Mouse (Mus musculus): ENCODE data around the gene Prrc2a. TPM values are rescaled to one million over a fixed set of nuclear protein-coding genes. Genes with fewer than 3 reads are reported as not detected.

Gene Prrc2a
- total and polyA plus RNA-seq, 2 experiments from 2014 or later = 99.2 to 223 TPM

- TF ChIP-seq CTCF (IDR thresholded peaks at IDR 0.05; ENCODE audit: low read depth) = no peak
- Histone ChIP-seq H3K27me3 (ENCODE audit: insufficient read depth, low read length) (no peaks in the 10 kb centered on the region), H3K4me2 (ENCODE audit: low read depth, low read length) (no peak overlapping the region), H3K4me1 (ENCODE audit: insufficient read depth, low read length) (no peaks in the 10 kb centered on the region), H3K4me3 (ENCODE audit: low read length) (no peak overlapping the region), H3K9ac (replicated peaks; ENCODE audit: low read length) (no peak overlapping the region), H3K9me3 (ENCODE audit: low read length) (no peaks in the 10 kb centered on the region), H3K36me3 (ENCODE audit: insufficient read depth, low read length) (no peaks in the 10 kb centered on the region), H3K27ac (no peak overlapping the region)
- 78% methylated on average over 4 of the region's 4 CpGs for WGBS
- no peak for ATAC-seq
- no peak for DNase-seq (ENCODE audit: low spot score)
Measured at GRCm38 (mm10) chr17:35190096-35190495, 25.4 kb upstream of the Prrc2a start.

GRCm38 (mm10) chr17:35189186-35189585, 24.5 kb upstream of the Prrc2a start:
- DNase-seq (ENCODE audit: low spot score) (no peak), ATAC-seq (no peak)
- Histone ChIP-seq H3K4me3 (ENCODE audit: low read length) (no peak overlapping the region), H3K36me3 (ENCODE audit: insufficient read depth, low read length) (no peaks in the 10 kb centered on the region), H3K4me1 (ENCODE audit: insufficient read depth, low read length) (no peaks in the 10 kb centered on the region), H3K4me2 (ENCODE audit: low read depth, low read length) (no peak overlapping the region), H3K9ac (replicated peaks; ENCODE audit: low read length) (no peak overlapping the region), H3K27ac (no peak overlapping the region), H3K9me3 (ENCODE audit: low read length) (no peaks in the 10 kb centered on the region), H3K27me3 (ENCODE audit: insufficient read depth, low read length) (no peaks in the 10 kb centered on the region)
- WGBS = 75% methylated on average over 1 of the region's 1 CpGs
- TF ChIP-seq CTCF (IDR thresholded peaks at IDR 0.05; ENCODE audit: low read depth) = no peak

GRCm38 (mm10) chr17:35187959-35188610, 23.4 kb upstream of the Prrc2a start, which contains the start of gene Lst1:
TSS of gene Lst1 (minus strand) at chr17:35188439.
- H3K4me3 ChIP-seq (ENCODE audit: low read length) = no peak within 1 kb of the TSS
- no peak for ATAC-seq
- no peak within 1 kb of the TSS for H3K9ac ChIP-seq (replicated peaks; ENCODE audit: low read length)
- H3K4me1 ChIP-seq (ENCODE audit: insufficient read depth, low read length) = no peaks in the 10 kb centered on the region
- no peak within 1 kb of the TSS; the same call in 1 of the 2 replicates for H3K27ac ChIP-seq
- DNase-seq (ENCODE audit: low spot score) = no peak
- no peak for TF ChIP-seq CTCF (IDR thresholded peaks at IDR 0.05; ENCODE audit: low read depth)
- no peaks in the 10 kb centered on the region for H3K36me3 ChIP-seq (ENCODE audit: insufficient read depth, low read length)
- H3K27me3 ChIP-seq (ENCODE audit: insufficient read depth, low read length) = no peaks in the 10 kb centered on the region
- no peak within 1 kb of the TSS for H3K4me2 ChIP-seq (ENCODE audit: low read depth, low read length)
- no peaks in the 10 kb centered on the region for H3K9me3 ChIP-seq (ENCODE audit: low read length)
- 72% methylated on average over 7 of the region's 7 CpGs for WGBS

- 71% methylated on average over 4 of the region's 4 CpGs for WGBS
- no peaks in the 10 kb centered on the region for H3K27me3 ChIP-seq (ENCODE audit: insufficient read depth, low read length)
- DNase-seq (ENCODE audit: low spot score) (no peak), ATAC-seq (no peak)
- no peaks in the 10 kb centered on the region for H3K9me3 ChIP-seq (ENCODE audit: low read length)
- no peak overlapping the region for H3K4me2 ChIP-seq (ENCODE audit: low read depth, low read length)
- no peak overlapping the region for H3K9ac ChIP-seq (replicated peaks; ENCODE audit: low read length)
- H3K27ac ChIP-seq = no peak overlapping the region
- TF ChIP-seq CTCF (IDR thresholded peaks at IDR 0.05; ENCODE audit: low read depth) = no peak
- no peak overlapping the region for H3K4me3 ChIP-seq (ENCODE audit: low read length)
- no peaks in the 10 kb centered on the region for H3K36me3 ChIP-seq (ENCODE audit: insufficient read depth, low read length)
- H3K4me1 ChIP-seq (ENCODE audit: insufficient read depth, low read length) = no peaks in the 10 kb centered on the region
Measured at GRCm38 (mm10) chr17:35187345-35187744, 22.6 kb upstream of the Prrc2a start.

- DNase-seq (ENCODE audit: low spot score) (peak; percentile 31), ATAC-seq (peak; percentile 62; the same call in 1 of the 2 replicates)
- Histone ChIP-seq H3K4me3 (ENCODE audit: low read length) (peak overlapping the region; percentile 38), H3K4me2 (ENCODE audit: low read depth, low read length) (peak overlapping the region; percentile 63), H3K9ac (replicated peaks; ENCODE audit: low read length) (peak overlapping the region; percentile 35; the same call in 1 of the 2 replicates), H3K27me3 (ENCODE audit: insufficient read depth, low read length) (no peaks in the 10 kb centered on the region), H3K9me3 (ENCODE audit: low read length) (no peaks in the 10 kb centered on the region), H3K4me1 (ENCODE audit: insufficient read depth, low read length) (no peaks in the 10 kb centered on the region), H3K36me3 (ENCODE audit: insufficient read depth, low read length) (no peaks in the 10 kb centered on the region), H3K27ac (peak overlapping the region; percentile 66)
- no peak for TF ChIP-seq CTCF (IDR thresholded peaks at IDR 0.05; ENCODE audit: low read depth)
- WGBS = 0% methylated on average over 4 of the region's 4 CpGs
Measured at GRCm38 (mm10) chr17:35186681-35187080, 22.0 kb upstream of the Prrc2a start.

- Histone ChIP-seq H3K4me2 (ENCODE audit: low read depth, low read length) (peak overlapping the region; percentile 63), H3K36me3 (ENCODE audit: insufficient read depth, low read length) (no peaks in the 10 kb centered on the region), H3K27me3 (ENCODE audit: insufficient read depth, low read length) (no peaks in the 10 kb centered on the region), H3K9ac (replicated peaks; ENCODE audit: low read length) (peak overlapping the region; percentile 35; the same call in 1 of the 2 replicates), H3K9me3 (ENCODE audit: low read length) (no peaks in the 10 kb centered on the region), H3K27ac (peak overlapping the region; percentile 66), H3K4me1 (ENCODE audit: insufficient read depth, low read length) (no peaks in the 10 kb centered on the region), H3K4me3 (ENCODE audit: low read length) (peak overlapping the region; percentile 38)
- TF ChIP-seq CTCF (IDR thresholded peaks at IDR 0.05; ENCODE audit: low read depth) = no peak
- WGBS = 4% methylated on average over 17 of the region's 18 CpGs
- DNase-seq (ENCODE audit: low spot score) (peak; percentile 46), ATAC-seq (peak; percentile 69; the same call in 1 of the 2 replicates)
Measured at GRCm38 (mm10) chr17:35185639-35186611, 21.2 kb upstream of the Prrc2a start.

Data from hindbrain, postnatal 0 days (tissue).